Mouse (Mus musculus) C2C12 (cell line): ENCODE measurements around the gene Col24a1. TPM values are rescaled to one million over a fixed set of nuclear protein-coding genes. Genes with fewer than 3 reads are reported as not detected.
"Not testable (repeated sequence)": the region's sequence is repeated elsewhere in the genome, so short reads cannot be mapped to it uniquely, and the experiment has no call there.

Source experiments
- H3K27me3 ChIP-seq: one replicate; pipeline ENCODE4 v1.6.1; 2011; ENCODE audit not compliant: control insufficient read depth, insufficient read depth, insufficient read length
- H3K36me3 ChIP-seq: one replicate; pipeline ENCODE4 v1.6.1; 2011; ENCODE audit not compliant: control insufficient read depth, insufficient read depth
- H3K4me3 ChIP-seq: one replicate; pipeline ENCODE4 v1.5.1; 2011; ENCODE audit warnings: mild to moderate bottlenecking, control low read depth; ENCODE audit not compliant: poor library complexity, insufficient read depth, severe bottlenecking
- H3K79me2 ChIP-seq: one replicate; pipeline ENCODE4 v1.6.1; 2011; ENCODE audit not compliant: control insufficient read depth, insufficient read depth
- H3K79me3 ChIP-seq: one replicate; pipeline ENCODE4 v1.6.1; 2011; ENCODE audit warnings: low read depth, control low read depth
- H3ac ChIP-seq: one replicate; pipeline ENCODE3; 2011; ENCODE audit warnings: low read depth; ENCODE audit not compliant: control insufficient read depth, insufficient read length
- CEBPB ChIP-seq: IDR thresholded peaks from one replicate; pipeline ENCODE4 v1.6.1; 2011; ENCODE audit warnings: low read depth, mild to moderate bottlenecking, control low read depth, moderate library complexity
- CTCF ChIP-seq: IDR thresholded peaks from one replicate; pipeline ENCODE4 v1.5.1; 2011; ENCODE audit not compliant: control insufficient read depth, insufficient read depth, insufficient read length
- FOSL1 ChIP-seq: IDR thresholded peaks from one replicate; pipeline ENCODE4 v1.8.0; 2011; ENCODE audit warnings: mild to moderate bottlenecking, low read length; ENCODE audit not compliant: poor library complexity, insufficient read depth, severe bottlenecking
- MAX ChIP-seq: IDR thresholded peaks from one replicate; pipeline ENCODE4 v1.6.1; 2011; ENCODE audit warnings: mild to moderate bottlenecking, control low read depth
- MYOD1 ChIP-seq: IDR thresholded peaks from one replicate; pipeline ENCODE4 v1.6.1; 2011; ENCODE audit warnings: low read depth; ENCODE audit not compliant: control insufficient read depth, insufficient read length
- MYOG ChIP-seq: IDR thresholded peaks from one replicate; pipeline ENCODE4 v1.6.1; 2011; ENCODE audit not compliant: control insufficient read depth, insufficient read length; ENCODE audit errors: extremely low read depth
- USF1 ChIP-seq: IDR thresholded peaks from one replicate; pipeline ENCODE4 v1.6.1; 2011; ENCODE audit warnings: low read depth, mild to moderate bottlenecking, control low read depth, moderate library complexity
- polyA plus RNA-seq: library from polyadenylated mRNA; unstranded; fragments of >200 nt; fragmentation: generic; extraction: Trizol; gene quantifications from one replicate; pipeline ENCODE4 v1.2.1, GENCODE M21; 2012; ENCODE audit warnings: missing spikeins

Col24a1 gene
- polyA plus RNA-seq, 1 experiment = 0.01 TPM

DNA sequence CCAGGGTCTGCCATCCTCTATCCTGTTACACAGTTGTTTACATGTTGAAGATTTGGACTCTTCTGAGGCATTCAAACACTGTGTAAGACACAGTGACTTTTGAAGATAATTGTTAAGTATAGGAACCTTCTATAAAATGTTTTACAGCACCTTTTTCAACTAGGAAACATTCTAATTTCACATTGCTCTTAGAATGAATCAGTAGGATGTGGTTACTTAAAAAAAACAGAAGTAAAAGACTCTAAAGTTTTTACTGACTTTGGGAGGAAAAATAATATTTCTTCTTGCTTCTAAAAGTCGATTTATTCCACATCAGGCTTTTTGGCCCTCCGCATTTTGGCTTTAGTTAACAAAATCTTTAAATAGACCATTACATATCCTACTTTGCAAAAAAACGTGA is 129.8 kb downstream of the Col24a1 start:
- H3ac ChIP-seq = no peak overlapping the region
- H3K36me3 ChIP-seq = no peaks in the 10 kb centered on the region
- no peaks in the 10 kb centered on the region for H3K79me3 ChIP-seq
- H3K79me2 ChIP-seq = no peaks in the 10 kb centered on the region
- TF ChIP-seq MYOD1 = no peak
- no peak for TF ChIP-seq USF1
- no peak for TF ChIP-seq MYOG
- no peak for TF ChIP-seq CEBPB
- TF ChIP-seq FOSL1 = no peak
- TF ChIP-seq CTCF = no peak
- TF ChIP-seq MAX = no peak
- H3K27me3 ChIP-seq = no peaks in the 10 kb centered on the region
- no peak overlapping the region for H3K4me3 ChIP-seq

DNA sequence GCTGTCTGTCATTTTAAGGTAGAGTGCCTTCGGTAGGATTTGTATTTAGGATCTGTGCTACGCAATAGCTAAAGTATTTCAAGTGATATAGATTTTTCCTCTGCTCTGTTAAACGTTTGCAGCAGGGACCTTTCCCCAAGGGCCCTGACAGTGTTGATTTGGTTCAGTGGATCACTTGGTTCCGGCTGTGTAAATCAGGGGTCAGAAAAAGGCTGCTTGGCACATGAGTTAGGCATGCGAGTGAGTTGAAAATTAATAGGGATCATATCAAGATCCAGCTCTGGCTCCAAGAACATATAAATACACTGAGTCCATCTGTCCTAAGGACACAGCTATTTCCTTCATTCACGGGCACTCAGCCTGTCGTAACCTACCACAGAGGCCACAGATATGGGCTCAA is 146.1 kb downstream of the Col24a1 start:
- H3K4me3 ChIP-seq = no peak overlapping the region
- TF ChIP-seq FOSL1 (no peak), CTCF (no peak), MYOG (no peak), MYOD1 (no peak), MAX (no peak), USF1 (no peak), CEBPB (no peak)
- H3ac ChIP-seq = no peak overlapping the region
- H3K27me3 ChIP-seq = no peaks in the 10 kb centered on the region
- H3K36me3 ChIP-seq = no peaks in the 10 kb centered on the region
- H3K79me2 ChIP-seq = no peaks in the 10 kb centered on the region
- H3K79me3 ChIP-seq = no peaks in the 10 kb centered on the region

GRCm38 (mm10) chr3:145439086-145439485 is 146.8 kb downstream of the Col24a1 start:
- no peak overlapping the region for H3ac ChIP-seq
- no peaks in the 10 kb centered on the region for H3K36me3 ChIP-seq
- no peaks in the 10 kb centered on the region for H3K79me2 ChIP-seq
- H3K79me3 ChIP-seq = no peaks in the 10 kb centered on the region
- no peaks in the 10 kb centered on the region for H3K27me3 ChIP-seq
- TF ChIP-seq CTCF (no peak), MAX (no peak), MYOD1 (no peak), USF1 (no peak), CEBPB (no peak), MYOG (no peak), FOSL1 (no peak)
- no peak overlapping the region for H3K4me3 ChIP-seq

- no peaks in the 10 kb centered on the region for H3K36me3 ChIP-seq
- no peaks in the 10 kb centered on the region for H3K79me2 ChIP-seq
- no peaks in the 10 kb centered on the region for H3K79me3 ChIP-seq
- no peaks in the 10 kb centered on the region for H3K27me3 ChIP-seq
- TF ChIP-seq MYOD1 = no peak
- TF ChIP-seq USF1 = no peak
- TF ChIP-seq CEBPB = no peak
- no peak for TF ChIP-seq MYOG
- TF ChIP-seq MAX = no peak
- TF ChIP-seq CTCF = no peak
- TF ChIP-seq FOSL1 = no peak
- H3K4me3 ChIP-seq = no peak overlapping the region
- no peak overlapping the region for H3ac ChIP-seq
Observed at GRCm38 (mm10) chr3:145440993-145441392, 148.7 kb downstream of the Col24a1 start.

GRCm38 (mm10) chr3:145442268-145442667 is 150.0 kb downstream of the Col24a1 start:
- H3K4me3 ChIP-seq = no peak overlapping the region
- no peaks in the 10 kb centered on the region for H3K79me2 ChIP-seq
- H3K36me3 ChIP-seq = no peaks in the 10 kb centered on the region
- H3K27me3 ChIP-seq = no peaks in the 10 kb centered on the region
- no peak overlapping the region for H3ac ChIP-seq
- TF ChIP-seq USF1 (no peak), MYOD1 (no peak), MYOG (no peak), CTCF (no peak), FOSL1 (no peak), MAX (no peak), CEBPB (no peak)
- H3K79me3 ChIP-seq = no peaks in the 10 kb centered on the region

DNA sequence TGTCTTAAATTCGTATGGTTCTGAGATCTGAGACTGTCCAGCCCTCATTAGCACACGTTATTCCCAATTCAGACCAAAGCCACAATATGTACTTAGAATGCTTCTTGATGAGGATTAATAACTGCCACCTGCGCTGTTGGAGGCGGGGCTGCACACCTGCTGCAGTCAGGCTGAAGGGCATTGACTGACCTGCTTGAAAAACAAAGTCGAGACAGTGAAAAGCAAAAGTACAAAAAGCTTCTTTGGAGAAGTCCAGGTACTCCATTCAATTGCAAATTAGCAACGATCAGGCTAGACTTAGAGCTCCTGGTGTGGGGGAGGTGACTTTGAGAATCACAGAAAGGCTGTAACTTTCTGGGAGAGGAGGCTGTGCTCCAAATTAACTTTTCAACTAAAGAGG is 150.9 kb downstream of the Col24a1 start:
- H3K27me3 ChIP-seq, H3K79me2 ChIP-seq, H3K4me3 ChIP-seq, H3ac ChIP-seq, H3K79me3 ChIP-seq, H3K36me3 ChIP-seq: not testable (repeated sequence)
